ENCODE assay signal across 8 mouse cellular contexts in genomic region chr5:142936336-142936719, GRCm38 (mm10). TPM values are rescaled to one million over a fixed set of nuclear protein-coding genes. Genes with fewer than 3 reads are reported as not detected.
A peak's percentile ranks its signal among the peaks of the same experiment; 100 is the strongest.
DNase-seq lines count a peak whose midpoint lies in the region; ATAC-seq and TF ChIP-seq lines count a peak whose summit lies in the region.

No protein-coding gene starts in this region.

- peak; percentile 62 for DNase-seq in Muller cell, postnatal 12 days (ENCODE audit: inconsistent ontology term)
- peak; percentile 78 for DNase-seq in cerebellum, adult 9-11 months
- DNase-seq in frontal cortex, postnatal 10 days (ENCODE audit: low spot score in 2 of 2), result peak; percentile 51 to 78
- DNase-seq in hindbrain, embryonic 11.5 days (ENCODE audit: low spot score), result peak; percentile 93
- peak; percentile 87 to 89 for DNase-seq in layer of hippocampus, postnatal 10 days (ENCODE audit: low spot score in 2 of 2)
- DNase-seq in lung, postnatal 0 days (ENCODE audit: low spot score), result peak; percentile 72
- DNase-seq in ovary, postnatal 14 days (ENCODE audit: low spot score), result peak; percentile 82
- peak; percentile 87 for DNase-seq in thymus, postnatal 14 days

- no peak for TF ChIP-seq EP300 in lung, postnatal 0 days (IDR thresholded peaks at IDR 0.05)

- H3K4me3 ChIP-seq in hindbrain, embryonic 11.5 days (ENCODE audit: low read depth, low read length), result no peak overlapping the region
- peak overlapping the region; percentile 20; the same call in 1 of the 2 replicates for H3K4me3 ChIP-seq in lung, postnatal 0 days (ENCODE audit: low read depth, low read length)

- H3K9ac ChIP-seq in hindbrain, embryonic 11.5 days (ENCODE audit: low read depth, low read length), result peak overlapping the region; percentile 20; the same call in 1 of the 2 replicates
- H3K9ac ChIP-seq in lung, postnatal 0 days (replicated peaks; ENCODE audit: low read depth), result 0 out of 2 replicates have a peak overlapping the region, but pooled peaks have one; percentile 4

- peak overlapping the region; percentile 9 for H3K4me2 ChIP-seq in hindbrain, embryonic 11.5 days (replicated peaks; ENCODE audit: low read depth, low read length)
- peak overlapping the region; percentile 41 for H3K4me2 ChIP-seq in lung, postnatal 0 days (replicated peaks; ENCODE audit: low read depth, low read length)

- H3K9me3 ChIP-seq in hindbrain, embryonic 11.5 days (ENCODE audit: control insufficient read depth, low read length), result no peaks in the 10 kb centered on the region
- H3K9me3 ChIP-seq in lung, postnatal 0 days (ENCODE audit: low read length), result no peaks in the 10 kb centered on the region

- ATAC-seq in hindbrain, embryonic 11.5 days (ENCODE audit: low FRiP score), result peak; percentile 36; the same call in 1 of the 2 replicates
- ATAC-seq in lung, postnatal 0 days, result peak; percentile 49

- no peaks in the 10 kb centered on the region for H3K36me3 ChIP-seq in hindbrain, embryonic 11.5 days (ENCODE audit: control insufficient read depth, insufficient read depth, low read length)
- H3K36me3 ChIP-seq in lung, postnatal 0 days (ENCODE audit: insufficient read depth, low read length), result no peaks in the 10 kb centered on the region

- no peaks in the 10 kb centered on the region for H3K27me3 ChIP-seq in hindbrain, embryonic 11.5 days (ENCODE audit: control insufficient read depth, insufficient read depth, low read length)
- no peaks in the 10 kb centered on the region for H3K27me3 ChIP-seq in lung, postnatal 0 days (replicated peaks; ENCODE audit: insufficient read depth, low read length)

- peak; percentile 97 for TF ChIP-seq CTCF in lung, postnatal 0 days (IDR thresholded peaks at IDR 0.05)

- no peak overlapping the region for H3K27ac ChIP-seq in hindbrain, embryonic 11.5 days (ENCODE audit: low read depth, low read length)
- no peak overlapping the region for H3K27ac ChIP-seq in lung, postnatal 0 days (ENCODE audit: low read length)

- 3% methylated on average over 17 of the region's 17 CpGs for WGBS in hindbrain, embryonic 11.5 days
- WGBS in lung, postnatal 0 days, result 5% methylated on average over 17 of the region's 17 CpGs

- 0 out of 2 replicates have a peak, but pooled peaks cover 4% of the 10 kb centered on the region for H3K4me1 ChIP-seq in hindbrain, embryonic 11.5 days (replicated peaks; ENCODE audit: control insufficient read depth, insufficient read depth, low read length)
- H3K4me1 ChIP-seq in lung, postnatal 0 days (ENCODE audit: insufficient read depth, low read depth, low read length), result peaks cover 7% of the 10 kb centered on the region; the same call in 1 of the 2 replicates

RNA-seq across cellular contexts. Expression of gene Fscn1, which starts 23.8 kb away (rescaled TPM):
- 570 and 615 TPM in 2 replicates for polyA plus RNA-seq in hindbrain, embryonic 11.5 days (2014; fragmentation: Nextera tagmentation; extraction: Ambion mirVana)
- total RNA-seq in layer of hippocampus, postnatal 10 days (2021), result 100 to 1,000 TPM; 420 to 424 TPM
- polyA plus RNA-seq in lung, postnatal 0 days (2015; fragmentation: Nextera tagmentation; extraction: Ambion mirVana), result 69.1 and 81.4 TPM in 2 replicates

RNA-seq across cellular contexts. Expression of gene Actb, which starts 29.8 kb away (rescaled TPM):
- polyA plus RNA-seq in hindbrain, embryonic 11.5 days (2014; fragmentation: Nextera tagmentation; extraction: Ambion mirVana), result 15,671 and 16,656 TPM in 2 replicates
- total RNA-seq in layer of hippocampus, postnatal 10 days (2021), result 1,000 to 10,000 TPM; 4,137 to 4,167 TPM
- 18,716 and 19,008 TPM in 2 replicates for polyA plus RNA-seq in lung, postnatal 0 days (2015; fragmentation: Nextera tagmentation; extraction: Ambion mirVana)

RNA-seq across cellular contexts. Expression of gene Fbxl18, which starts 41.1 kb away (rescaled TPM):
- polyA plus RNA-seq in hindbrain, embryonic 11.5 days (2014; fragmentation: Nextera tagmentation; extraction: Ambion mirVana), result 12.1 and 14.5 TPM in 2 replicates
- total RNA-seq in layer of hippocampus, postnatal 10 days (2021), result 10 to 100 TPM; 38.5 to 40.1 TPM
- polyA plus RNA-seq in lung, postnatal 0 days (2015; fragmentation: Nextera tagmentation; extraction: Ambion mirVana), result 6.3 and 7.9 TPM in 2 replicates
